Mouse (Mus musculus) adrenal gland, postnatal 10 days (tissue): ENCODE data around the gene Prkg2. TPM values are rescaled to one million over a fixed set of nuclear protein-coding genes. Genes with fewer than 3 reads are reported as not detected.

Experiments used
- DNase-seq: peaks from one replicate; pipeline ENCODE4 v3.0.0; 2021; ENCODE audit warnings: mixed read lengths
- total RNA-seq, 2 experiments: library from RNA; stranded (reverse); gene quantifications; 2 replicates each; pipeline ENCODE4 v1.2.3; 2021

Gene Prkg2
- total RNA-seq, 2 experiments from 2014 or later = 1.7 to 2.2 TPM

DNA sequence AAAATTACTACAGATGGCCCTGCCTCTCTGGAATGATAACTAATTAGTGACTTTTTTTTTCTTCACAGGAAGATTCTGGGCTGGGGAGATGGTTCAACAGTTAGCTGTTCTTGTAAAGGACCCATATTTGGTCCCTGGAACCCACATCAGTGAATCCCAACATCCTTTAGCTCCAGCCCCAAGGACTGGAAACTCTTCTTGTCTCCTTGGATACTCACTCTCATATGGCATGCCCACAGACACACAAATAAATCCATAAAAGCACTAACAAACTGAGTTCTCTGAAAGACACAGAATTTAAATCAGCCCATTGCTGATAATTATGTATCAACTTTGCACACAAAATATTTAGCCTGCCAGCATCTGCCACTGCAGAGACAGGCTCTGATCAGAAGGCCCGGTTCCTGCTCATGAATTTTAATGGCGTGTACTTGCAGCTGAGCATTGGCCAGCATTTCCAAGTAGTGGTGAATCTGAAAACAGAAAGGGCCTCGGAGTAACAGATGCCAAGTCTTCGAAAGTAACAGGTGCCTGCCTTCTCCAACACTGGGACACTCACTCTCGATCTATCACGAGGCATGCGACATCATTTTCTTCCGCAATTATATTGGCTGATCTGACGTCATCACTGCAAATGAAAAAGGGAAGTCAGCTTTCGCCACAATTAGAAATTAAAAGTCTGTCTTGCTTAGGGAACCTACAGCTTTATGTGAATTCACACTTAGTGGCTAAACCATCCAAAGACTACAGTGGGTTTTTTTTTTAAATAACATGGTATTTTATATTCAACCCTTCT, 61.1 kb downstream of the Prkg2 start:
- no peak for DNase-seq

- DNase-seq = no peak
Observed at GRCm38 (mm10) chr5:98966679-98967078, 70.5 kb downstream of the Prkg2 start.

DNA sequence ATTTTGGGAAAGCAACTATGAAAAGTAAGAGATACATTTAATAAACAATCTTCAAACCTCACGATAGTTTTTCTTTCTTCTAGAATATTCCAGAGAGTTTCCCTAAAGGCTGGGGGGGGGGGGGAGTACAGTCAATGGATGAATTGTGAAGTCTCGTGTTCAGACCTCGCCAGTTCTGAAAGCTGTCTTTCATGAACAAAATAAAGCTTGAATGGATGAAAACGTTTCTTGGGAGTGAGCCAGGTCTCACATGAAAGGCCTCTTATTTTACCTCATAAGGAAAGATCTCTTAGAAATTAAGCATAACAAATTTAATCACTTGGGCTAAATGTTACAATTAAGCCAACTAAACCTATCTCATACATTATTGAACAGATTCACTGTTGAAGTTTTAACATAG, 72.0 kb downstream of the Prkg2 start:
- DNase-seq = no peak

GRCm38 (mm10) chr5:98964367-98964766, 72.8 kb downstream of the Prkg2 start:
- no peak for DNase-seq

- DNase-seq = no peak
Observed at GRCm38 (mm10) chr5:98962472-98962871, 74.7 kb downstream of the Prkg2 start.

GRCm38 (mm10) chr5:98955576-98955975, 81.6 kb downstream of the Prkg2 start:
- DNase-seq = no peak

DNA sequence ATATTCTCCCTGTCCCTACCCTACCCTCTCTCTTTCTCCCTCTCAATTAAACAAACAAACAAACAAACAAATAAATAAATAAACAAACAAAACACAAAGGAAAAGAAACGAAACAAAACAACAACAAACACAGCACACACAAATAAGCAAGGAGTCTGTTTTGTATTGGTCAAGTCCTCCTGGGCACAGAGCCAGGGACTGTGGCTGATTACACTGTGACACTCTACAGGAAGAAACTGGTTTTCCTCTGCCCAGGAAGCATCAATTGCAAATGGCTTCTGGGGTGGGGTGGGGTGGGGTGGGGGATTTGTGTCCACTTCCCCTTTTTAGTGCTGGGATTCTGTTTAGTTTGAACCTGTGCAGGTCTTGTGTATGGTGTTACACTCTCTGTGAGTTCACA, 83.8 kb downstream of the Prkg2 start:
- peak; percentile 27 for DNase-seq

DNA sequence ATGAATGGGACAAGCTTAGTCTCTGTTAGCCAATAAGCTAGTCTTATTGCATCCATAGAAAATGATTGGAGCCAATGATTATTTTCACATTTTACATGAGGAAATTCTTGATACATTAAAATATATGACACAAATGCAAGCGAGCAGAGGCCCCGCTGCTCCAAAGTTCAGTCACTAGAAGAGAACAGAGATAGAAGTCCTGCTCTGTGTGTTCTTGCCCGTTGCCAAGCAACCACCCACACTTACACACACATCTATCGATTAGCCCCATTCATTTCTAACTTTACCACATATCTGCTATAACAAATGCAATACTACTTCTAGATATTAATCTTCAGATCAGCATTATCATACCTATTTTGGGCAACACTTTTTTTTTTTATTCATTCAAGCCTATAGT, 85.6 kb downstream of the Prkg2 start:
- DNase-seq = no peak

DNA sequence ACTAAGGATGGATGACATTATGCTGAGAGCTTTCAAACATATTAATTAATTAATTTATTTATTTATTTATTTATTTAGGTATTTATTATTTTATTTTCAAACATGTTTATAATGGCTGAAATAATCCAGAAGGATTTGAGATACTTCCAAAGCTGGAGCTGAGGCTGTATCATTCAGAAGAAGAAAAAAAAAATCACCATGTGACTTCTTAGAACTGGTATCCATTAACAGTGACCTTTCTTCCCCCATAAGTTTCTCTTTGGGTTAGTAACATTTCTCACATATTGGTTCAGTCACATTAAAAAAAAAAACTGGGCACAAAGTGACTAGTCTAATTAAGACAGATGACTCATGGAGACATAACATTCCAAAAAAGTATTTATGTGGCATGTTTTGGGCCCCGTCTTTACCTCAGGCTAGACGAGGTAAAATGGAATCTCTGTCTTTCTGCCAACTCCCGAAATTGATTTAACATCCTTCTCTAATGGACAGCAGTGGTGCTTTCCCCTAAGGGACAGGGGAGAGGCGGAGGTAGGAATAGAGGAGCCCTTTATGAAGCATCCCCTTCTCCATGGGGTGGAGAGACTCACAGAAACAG, 86.6 kb downstream of the Prkg2 start:
- DNase-seq = no peak

DNA sequence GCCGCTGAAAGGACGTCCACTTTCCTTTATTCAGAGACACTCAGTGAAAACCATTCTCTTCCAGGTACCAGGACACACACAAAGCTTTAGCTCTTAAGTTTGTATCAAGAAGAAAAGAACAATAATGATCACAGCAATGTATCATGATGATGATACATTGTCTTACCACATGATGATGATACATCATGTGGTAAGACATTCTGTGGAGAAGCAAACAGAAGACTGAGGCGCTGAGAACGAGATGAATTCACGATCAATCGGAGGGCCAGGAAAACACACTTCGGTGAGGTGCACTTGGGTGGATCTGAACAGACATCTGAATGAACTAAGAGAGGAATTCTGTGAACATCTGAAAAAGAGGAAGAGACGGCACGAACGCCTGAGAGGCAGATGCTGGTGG, 87.4 kb downstream of the Prkg2 start:
- no peak for DNase-seq

- DNase-seq = no peak
Observed at GRCm38 (mm10) chr5:98946656-98947055, 90.5 kb downstream of the Prkg2 start.

- DNase-seq = no peak
Observed at GRCm38 (mm10) chr5:98946117-98946620, 91.0 kb downstream of the Prkg2 start.

- DNase-seq = no peak
Observed at GRCm38 (mm10) chr5:98943776-98944175, 93.4 kb downstream of the Prkg2 start.

DNA sequence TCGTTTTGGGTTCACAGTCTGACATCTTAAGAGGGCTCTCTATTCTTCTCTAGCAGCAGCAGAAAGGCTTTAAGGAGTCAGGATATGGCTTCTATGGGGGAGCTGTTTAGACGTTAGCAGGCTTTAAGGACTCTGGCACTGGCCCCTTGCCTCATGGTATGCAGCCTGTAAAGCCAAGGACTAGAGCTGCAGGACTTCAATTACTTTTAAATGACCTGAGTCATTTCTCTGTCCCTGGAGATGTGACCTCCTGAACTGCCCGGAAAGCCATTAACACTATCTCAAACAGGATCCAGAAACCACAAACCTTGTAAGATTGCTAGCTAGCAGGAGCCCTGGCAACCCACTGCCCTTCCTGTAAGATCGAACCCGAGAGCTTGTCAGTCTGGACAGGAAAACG, 96.4 kb downstream of the Prkg2 start:
- no peak for DNase-seq

GRCm38 (mm10) chr5:98939631-98940208, 97.4 kb downstream of the Prkg2 start:
- DNase-seq = no peak

DNA sequence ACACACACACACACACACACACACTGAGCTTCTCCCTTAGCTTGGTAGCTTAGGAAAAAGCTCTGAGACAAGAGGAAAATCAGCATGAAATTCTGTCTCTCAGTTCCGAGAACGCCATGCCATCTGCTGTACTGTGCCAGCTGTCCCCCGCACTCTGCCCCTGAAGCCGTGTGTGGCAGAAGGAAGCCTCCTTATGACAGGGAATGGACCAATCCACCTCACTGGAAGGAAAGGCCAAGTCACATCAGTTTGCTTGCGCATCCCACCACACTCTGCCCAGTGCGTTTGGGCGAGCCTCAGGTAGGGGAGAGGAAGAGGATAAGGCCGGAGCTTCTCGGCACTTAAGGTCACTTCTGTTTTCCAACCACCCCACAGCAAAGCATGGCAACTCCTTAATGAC, 98.0 kb downstream of the Prkg2 start:
- DNase-seq = no peak

DNA sequence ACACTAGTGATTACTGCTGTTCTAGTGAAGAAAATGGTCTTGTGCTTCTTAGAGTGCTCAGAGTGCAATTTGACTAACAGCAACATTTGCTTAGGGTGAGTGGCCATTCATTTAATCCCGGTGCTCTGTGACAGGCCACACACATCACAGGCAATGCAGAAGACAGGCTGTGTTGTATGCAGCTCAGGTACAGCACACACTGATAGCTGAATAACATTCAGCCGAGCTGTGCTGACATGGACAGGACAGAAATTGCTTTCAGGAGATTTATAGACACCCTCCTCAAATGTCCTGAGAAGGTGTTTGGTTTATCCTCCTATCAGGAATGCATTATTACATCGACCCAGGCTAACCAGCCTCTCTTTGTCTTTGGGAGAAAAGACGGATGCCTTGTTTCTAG, 99.3 kb downstream of the Prkg2 start:
- DNase-seq = no peak

DNA sequence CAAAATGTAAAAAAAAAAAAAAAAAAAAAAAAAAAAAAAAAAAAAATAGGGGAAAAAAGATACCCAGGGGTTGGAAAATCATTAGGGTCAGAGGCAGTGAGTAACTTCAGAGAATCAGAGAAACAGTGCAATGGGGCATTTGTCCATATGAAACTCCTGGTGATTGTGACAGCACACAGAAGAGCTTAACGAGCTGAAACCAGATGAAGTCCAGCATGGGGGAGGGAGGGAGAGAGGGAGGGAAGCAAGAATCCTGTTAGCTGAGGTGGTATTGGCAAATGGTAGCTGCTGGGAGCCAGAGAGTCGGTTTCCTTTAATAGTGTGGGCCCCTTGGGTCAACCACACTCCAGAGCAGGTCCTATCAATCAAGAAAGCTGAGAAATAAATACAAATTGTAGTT, 100.5 kb downstream of the Prkg2 start:
- DNase-seq = no peak

DNA sequence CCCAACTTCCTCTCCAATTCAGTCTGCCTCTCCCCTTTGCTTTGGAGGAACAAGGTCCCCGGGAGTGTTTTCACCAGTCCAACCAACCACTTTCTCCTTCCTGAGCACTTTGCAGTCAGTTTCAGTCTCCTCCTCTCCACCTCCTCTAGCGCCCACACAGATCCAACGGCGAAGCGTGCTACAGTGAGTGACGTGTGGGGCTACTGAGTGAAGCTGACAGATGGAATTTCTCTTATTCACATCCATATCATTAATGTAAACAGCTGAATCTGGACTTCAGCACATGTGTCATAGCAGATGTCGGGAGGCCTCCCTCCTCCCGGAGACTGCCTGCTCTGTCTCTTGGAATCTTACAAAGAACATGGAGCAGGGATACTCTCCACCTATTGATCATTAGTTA, 101.2 kb downstream of the Prkg2 start:
- no peak for DNase-seq

DNA sequence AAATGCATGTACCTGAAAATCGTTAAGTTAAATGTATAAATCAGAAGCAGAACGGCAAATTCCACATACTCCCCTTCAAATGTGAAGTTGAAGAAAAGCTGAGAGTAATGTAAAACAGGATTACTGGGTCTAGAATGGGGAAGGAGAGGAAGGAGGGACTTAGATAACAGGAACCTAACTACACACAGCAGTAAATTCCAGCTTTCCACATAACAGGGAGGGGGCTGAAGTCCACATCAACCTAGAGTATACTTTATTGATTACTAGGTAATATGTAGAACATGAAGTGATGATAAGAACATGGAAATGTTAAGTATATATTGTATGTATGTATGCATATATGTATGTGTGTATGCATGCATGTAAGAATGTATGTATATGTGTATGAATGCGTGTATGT, 114.2 kb downstream of the Prkg2 start:
- DNase-seq = no peak

DNA sequence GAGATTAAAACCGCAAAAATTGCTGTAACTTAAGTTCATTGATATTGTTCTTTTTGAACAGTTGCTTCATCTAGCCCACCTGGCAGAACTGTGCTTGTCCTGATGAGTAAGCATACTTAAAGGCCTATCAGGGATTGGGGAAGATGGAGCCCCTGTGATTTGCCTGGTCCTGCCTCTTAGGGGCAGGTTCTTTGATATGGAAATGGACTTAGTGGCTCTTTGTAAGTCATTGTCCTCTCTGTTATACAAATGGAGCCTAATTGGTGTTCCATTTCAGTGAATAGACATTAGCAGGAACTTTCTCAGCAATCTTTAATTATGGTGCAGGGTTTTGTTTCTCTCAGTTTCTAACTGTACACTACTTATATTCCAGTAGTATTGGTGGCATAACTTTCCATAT, 115.5 kb downstream of the Prkg2 start:
- DNase-seq = no peak

GRCm38 (mm10) chr5:98918716-98919115, 118.4 kb downstream of the Prkg2 start:
- DNase-seq = no peak

DNA sequence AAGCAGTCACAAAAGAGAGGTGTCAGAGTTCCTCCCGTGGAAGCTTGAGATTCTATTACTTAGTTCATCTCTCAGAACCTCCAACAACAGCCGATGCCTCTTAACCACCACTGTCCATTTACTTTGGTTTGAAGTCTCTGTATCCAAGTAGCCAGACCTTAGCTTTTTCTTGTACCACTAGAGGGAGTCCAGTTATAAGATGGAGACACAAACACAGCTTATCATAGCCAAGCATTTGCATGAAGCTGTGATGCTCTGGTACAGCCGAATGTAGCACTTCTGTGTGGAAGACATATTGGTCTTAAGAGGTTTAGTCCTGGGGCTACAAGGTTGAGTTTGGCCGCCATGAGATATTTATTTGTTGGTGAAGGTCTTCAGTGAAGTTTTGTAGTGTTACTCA, 134.8 kb downstream of the Prkg2 start:
- peak; percentile 2 for DNase-seq

DNA sequence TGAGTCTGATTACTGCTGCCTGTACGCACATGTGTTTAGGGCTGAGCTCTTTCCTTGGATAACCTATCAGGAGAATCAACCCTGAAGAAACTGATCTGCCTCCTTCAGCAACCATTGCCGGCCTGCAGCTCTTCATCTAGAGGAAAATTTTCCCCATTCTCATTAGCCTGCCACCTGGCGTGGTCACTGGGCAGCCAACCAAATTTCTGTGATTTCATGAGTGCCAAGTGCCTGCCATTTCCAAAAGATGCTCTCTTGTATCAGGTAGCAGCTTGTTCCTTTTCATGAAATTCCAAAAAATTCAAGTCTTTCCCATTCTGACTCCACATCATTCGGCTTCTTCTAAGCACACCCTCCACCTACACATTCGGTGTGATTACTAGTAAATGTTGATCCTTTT, 136.2 kb downstream of the Prkg2 start:
- no peak for DNase-seq
